Mouse (Mus musculus): ENCODE measurements around the gene Selenov.
A peak's percentile ranks its signal among the peaks of the same experiment; 100 is the strongest.
"Not testable (repeated sequence)": the region's sequence is repeated elsewhere in the genome, so short reads cannot be mapped to it uniquely, and the experiment has no call there.

Selenov gene

DNA sequence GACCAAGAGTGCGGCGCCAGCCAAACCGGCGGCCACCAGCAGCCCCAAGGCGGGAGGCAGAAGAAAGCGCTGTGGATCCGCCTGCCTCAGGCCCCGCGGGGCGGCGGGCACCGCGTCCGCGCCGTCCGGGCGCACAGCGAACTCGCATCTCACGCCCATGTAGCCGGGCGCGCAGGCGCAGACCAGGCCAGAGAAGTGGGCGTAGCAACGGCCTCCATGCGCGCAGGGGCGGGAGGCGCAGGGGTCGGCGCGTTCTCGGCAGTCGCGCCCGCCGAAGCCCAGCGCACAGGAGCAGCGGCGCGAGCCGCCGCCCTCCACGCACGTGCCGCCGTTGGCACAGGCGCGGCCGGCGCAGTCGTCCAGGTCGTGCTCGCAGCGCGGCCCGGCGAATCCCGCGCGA lies 3.5 kb upstream of the Selenov start:
- DNase-seq (ENCODE audit: low spot score), result peak; percentile 57

DNA sequence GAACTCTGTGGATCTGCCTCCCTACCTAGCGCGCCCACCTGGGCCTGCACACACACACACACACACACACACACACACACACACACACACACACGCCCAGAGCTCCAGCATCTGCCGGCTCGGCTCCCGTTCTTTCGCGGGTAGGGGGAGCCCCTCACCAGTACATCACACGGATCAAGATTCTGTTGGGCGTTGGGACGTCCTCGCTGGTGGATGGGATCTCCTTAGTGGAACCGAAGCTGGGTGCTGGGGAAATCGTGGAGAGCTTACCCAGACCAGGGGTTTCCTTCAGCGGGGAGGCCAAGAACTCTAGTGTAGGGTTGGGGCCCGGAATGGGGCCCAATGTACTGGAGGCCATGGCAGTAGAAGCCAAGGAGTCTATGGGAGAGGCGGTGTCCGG lies 821 bp downstream of the Selenov start:
- no peak for DNase-seq (ENCODE audit: low spot score)

GRCm38 (mm10) chr7:28280630-28281029 lies 10.4 kb downstream of the Selenov start:
- no peak for DNase-seq (ENCODE audit: low spot score)

DNA sequence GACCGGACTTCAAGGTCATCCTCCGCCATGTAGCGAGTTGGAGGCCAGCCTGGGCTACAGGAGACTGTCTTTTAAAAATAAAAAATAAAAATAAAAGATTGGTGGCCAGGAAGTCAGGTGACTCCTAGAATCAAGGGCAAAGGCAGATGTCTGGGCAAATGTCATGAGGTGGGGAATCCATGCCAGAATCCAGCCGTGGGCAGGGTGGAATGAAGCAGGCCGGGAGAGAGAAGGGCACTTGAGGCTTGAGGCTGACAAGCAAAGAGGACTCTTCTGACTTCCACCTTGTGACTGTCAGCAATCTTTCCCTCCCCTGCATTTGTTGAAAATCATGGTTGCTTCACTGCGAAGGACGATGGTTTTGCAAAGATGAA lies 12.7 kb downstream of the Selenov start:
- DNase-seq (ENCODE audit: low spot score), result no peak

GRCm38 (mm10) chr7:28277615-28278278 lies 13.2 kb downstream of the Selenov start, which contains the start of gene Eid2b:
Gene Eid2b, plus strand, starts transcription at chr7:28277739.
- DNase-seq (ENCODE audit: low spot score), result peak; percentile 98

- no peak for DNase-seq (ENCODE audit: low spot score)
These were observed 13.8 kb downstream of the Selenov start for GRCm38 (mm10) chr7:28277237-28277614.

- no peak for DNase-seq (ENCODE audit: low spot score)
These were observed 19.2 kb downstream of the Selenov start for GRCm38 (mm10) chr7:28271761-28272160.

DNA sequence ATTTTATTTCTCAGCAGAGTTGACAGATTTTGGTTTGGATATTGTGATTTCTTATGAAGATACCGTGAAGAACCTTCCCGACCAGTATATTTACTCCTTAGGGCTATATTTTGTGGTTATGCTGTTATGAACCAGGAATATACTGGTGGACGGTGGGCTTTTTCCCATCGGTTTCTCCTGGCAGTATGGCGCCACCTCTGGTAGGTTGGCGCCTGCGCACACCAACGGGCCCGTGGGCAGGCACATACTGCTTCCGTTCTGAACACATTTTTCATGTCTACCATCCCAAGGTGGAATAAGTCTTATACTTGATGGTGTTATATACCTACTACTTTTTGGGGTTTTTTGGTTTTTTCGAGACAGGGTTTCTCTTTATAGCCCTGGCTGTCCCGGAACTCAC lies 21.6 kb downstream of the Selenov start:
- DNase-seq (ENCODE audit: low spot score), result no peak

- no peak for DNase-seq (ENCODE audit: low spot score)
These were observed 22.4 kb downstream of the Selenov start for GRCm38 (mm10) chr7:28268576-28268975.

DNA sequence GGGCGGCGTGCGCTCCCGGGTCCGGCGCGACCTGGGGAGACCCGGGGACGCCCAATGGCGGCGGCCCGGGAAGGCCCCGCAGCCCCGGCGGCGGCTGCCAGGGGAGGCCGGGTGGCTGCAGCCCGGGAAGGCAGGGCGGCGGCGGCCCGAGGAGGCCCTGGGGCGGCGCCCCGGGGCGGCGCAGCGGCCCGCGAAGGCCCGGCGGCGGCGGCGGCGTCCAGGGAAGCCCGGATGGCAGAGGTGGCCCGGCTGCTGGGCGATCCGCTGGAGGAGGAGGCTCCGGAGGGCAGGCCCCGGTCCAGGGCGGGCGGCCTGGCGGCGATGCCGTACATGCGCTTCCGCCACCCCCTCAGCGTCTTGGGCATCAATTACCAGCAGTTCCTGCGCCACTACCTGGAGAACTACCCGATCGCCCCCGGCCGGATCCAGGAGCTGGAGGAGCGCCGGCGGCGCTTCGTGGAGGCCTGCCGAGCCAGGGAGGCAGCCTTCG lies 22.9 kb downstream of the Selenov start:
- DNase-seq (ENCODE audit: low spot score), result peak; percentile 36

- peak; percentile 70 for DNase-seq (ENCODE audit: low spot score)
These were observed 23.6 kb downstream of the Selenov start, which contains the start of gene Eid2 for GRCm38 (mm10) chr7:28267129-28268041. Gene Eid2, plus strand, starts transcription at chr7:28267881.

- no peak for DNase-seq (ENCODE audit: low spot score)
These were observed 25.6 kb downstream of the Selenov start for GRCm38 (mm10) chr7:28265391-28265790.

DNA sequence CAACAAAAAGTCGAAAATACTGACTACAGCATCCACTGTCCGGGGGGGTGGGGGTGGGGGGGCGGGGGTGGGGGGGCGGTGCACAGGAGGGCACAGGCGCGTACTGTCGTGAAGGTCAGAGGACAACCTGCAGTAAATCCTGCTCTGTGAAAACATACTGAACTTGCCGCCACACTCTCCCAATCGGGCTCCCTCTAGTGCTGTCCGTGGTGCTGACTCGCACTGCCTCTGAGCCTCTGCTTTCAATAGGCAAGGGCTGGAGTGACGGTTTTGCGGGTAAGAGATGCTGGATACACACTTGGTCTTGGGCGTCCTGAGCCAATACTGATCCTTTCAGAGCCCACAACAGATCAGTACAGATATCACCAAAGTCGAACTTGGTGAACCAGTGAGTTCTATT lies 27.2 kb downstream of the Selenov start:
- peak; percentile 71 for DNase-seq (ENCODE audit: low spot score)

DNA sequence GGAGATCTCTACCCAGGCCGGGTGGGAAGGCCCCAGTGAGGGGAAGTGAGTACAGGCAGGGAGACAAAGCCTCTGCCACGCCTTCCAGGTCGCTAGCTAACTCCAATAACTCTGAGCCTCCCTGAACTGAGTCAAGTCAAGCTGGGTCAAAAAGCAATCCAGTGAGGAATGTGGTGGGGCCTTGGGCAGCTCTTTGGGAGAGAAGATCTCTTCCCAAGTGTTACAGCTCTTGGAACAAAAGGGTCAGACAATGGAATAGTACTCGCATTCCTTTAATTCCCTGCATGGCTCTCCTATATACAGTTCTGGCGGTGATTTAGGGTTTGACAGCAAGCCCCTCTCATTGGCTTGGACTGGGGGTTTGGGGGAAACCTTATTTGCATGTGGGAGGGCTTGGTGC lies 28.1 kb downstream of the Selenov start:
- DNase-seq (ENCODE audit: low spot score), result no peak

DNA sequence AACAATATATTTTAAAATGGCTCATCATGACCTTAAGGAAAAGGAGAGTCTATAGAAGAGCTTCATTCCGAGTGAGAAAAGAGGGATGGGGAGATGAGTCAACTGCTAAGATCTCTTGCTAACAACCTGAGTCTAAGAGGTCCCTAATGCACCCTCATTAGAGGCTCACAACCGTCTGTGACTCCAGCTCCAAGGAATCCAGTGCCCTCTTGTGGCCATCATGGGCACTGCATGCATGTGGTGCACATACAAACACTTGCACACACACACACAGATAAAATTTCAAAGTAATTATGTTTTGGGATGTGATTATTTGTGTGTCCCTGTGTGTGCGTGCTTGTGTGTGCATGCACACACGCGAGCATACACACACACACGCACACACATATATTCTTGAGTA lies 35.5 kb downstream of the Selenov start:
- no peak for DNase-seq (ENCODE audit: low spot score)

GRCm38 (mm10) chr7:28254591-28254990 lies 36.4 kb downstream of the Selenov start:
- no peak for DNase-seq (ENCODE audit: low spot score)

GRCm38 (mm10) chr7:28251976-28252375 lies 39.0 kb downstream of the Selenov start:
- no peak for DNase-seq (ENCODE audit: low spot score)

DNA sequence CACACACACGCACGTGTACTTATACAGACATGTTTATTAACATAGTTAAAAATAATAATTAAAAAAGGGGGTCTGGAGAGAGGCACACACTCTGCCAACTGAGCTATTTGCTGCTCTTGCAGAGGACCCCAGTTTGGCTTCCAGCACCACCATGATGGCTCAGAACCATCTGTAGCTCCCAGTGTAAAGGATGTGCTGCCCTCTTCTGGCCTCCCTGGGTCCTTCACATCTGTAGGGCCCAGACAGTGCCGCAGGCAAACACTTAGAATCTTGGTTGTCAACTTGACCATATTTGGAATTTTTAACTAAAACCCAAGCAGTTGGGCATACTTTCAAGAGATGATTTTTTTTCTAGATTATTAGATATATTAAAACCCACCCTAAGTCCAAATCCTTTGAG lies 42.0 kb downstream of the Selenov start:
- no peak for DNase-seq (ENCODE audit: low spot score)

DNA sequence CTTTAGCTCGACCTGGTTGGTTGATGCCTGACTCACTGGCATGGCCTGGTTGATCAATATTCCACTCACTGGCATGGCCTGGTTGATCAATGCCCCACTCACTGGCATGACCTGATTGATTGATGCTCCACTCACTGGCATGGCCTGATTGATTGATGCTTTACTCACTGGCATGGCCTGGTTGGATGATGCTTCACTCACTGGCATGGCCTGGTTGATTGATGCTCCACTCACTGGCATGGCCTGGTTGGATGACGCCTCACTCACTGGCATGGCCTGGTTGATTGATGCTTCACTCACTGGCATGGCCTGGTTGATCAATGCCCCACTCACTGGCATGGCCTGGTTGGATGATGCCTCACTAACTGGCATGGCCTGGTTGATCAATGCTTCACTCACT lies 47.0 kb downstream of the Selenov start:
- DNase-seq (ENCODE audit: low spot score), result not testable (repeated sequence)

Measured in ovary, postnatal 14 days (tissue).